Mouse (Mus musculus) CH12.LX (cell line): Measurements from ENCODE around the gene Dgkh.

Experiments used
- CHD1 ChIP-seq: IDR thresholded peaks from 2 replicates; pipeline ENCODE4 v1.6.1; 2012; ENCODE audit warnings: low read depth, low read length, improper control_type of control experiment, inconsistent platforms
- CHD2 ChIP-seq: IDR thresholded peaks from 2 replicates; pipeline ENCODE4 v1.6.1; 2011; ENCODE audit warnings: low read length, improper control_type of control experiment
- CTCF ChIP-seq, 2 experiments: IDR thresholded peaks in 1 of 2; conservative IDR thresholded peaks in 1 of 2; 2 replicates each; pipeline ENCODE4 v1.5.1; 2011 to 2012; ENCODE audit warnings: low read depth in 2 of 2, low read length in 2 of 2, improper control_type of control experiment in 1 of 2, inconsistent platforms in 1 of 2, mild to moderate bottlenecking in 1 of 2, moderate library complexity in 1 of 2
- ETS1 ChIP-seq: conservative IDR thresholded peaks from 2 replicates; pipeline ENCODE4 v1.6.1; 2012; ENCODE audit warnings: low read depth, mild to moderate bottlenecking, inconsistent platforms, low read length, improper control_type of control experiment, moderate library complexity
- KAT2A ChIP-seq: IDR thresholded peaks from 2 replicates; pipeline ENCODE4 v1.6.1; 2012; ENCODE audit warnings: low read length, improper control_type of control experiment, inconsistent platforms; ENCODE audit not compliant: insufficient replicate concordance
- PAX5 ChIP-seq: IDR thresholded peaks from 2 replicates; pipeline ENCODE4 v1.6.1; 2012; ENCODE audit warnings: low read length, inconsistent platforms, mixed read lengths
- POLR2A ChIP-seq: IDR thresholded peaks from 2 replicates; pipeline ENCODE4 v1.6.1; 2011; ENCODE audit warnings: low read depth, mild to moderate bottlenecking, improper control_type of control experiment, low read length
- SIN3A ChIP-seq: IDR thresholded peaks from 2 replicates; pipeline ENCODE4 v1.6.1; 2012; ENCODE audit warnings: low read length, improper control_type of control experiment, inconsistent platforms
- ZMIZ1 ChIP-seq: IDR thresholded peaks from 2 replicates; pipeline ENCODE4 v1.6.1; 2012; ENCODE audit warnings: low read depth, mild to moderate bottlenecking, inconsistent platforms, low read length, improper control_type of control experiment

DNA sequence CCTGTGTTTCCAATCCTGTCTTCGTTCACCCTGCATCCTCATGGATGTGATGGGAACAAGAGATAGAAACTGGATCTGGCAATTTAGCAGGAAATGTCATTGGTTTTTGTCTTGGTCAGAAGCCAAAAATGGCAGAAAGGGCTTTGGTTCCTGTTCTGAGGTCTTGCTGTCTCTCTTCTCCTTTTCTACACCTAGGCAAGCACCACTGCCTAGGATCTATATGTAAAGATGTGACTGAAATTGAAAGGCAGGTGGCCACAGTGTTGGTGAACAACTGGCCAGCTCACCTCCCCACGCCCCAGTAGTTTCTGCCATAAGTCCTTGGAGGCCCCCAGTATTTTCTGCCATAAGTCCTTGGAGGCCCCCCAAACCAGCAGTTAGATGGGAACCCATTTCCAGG lies 16.1 kb upstream of the Dgkh start:
- no peak for TF ChIP-seq SIN3A
- no peak for TF ChIP-seq POLR2A
- no peak for TF ChIP-seq CTCF (conservative IDR thresholded peaks at IDR 0.05 in 1 of 2, IDR thresholded peaks at IDR 0.05 in 1 of 2; ENCODE audit: low read depth in 2 of 2, low read length in 2 of 2)
- 0 out of 2 replicates have a peak, but pooled peaks have one; percentile 10 for TF ChIP-seq CHD2
- no peak for TF ChIP-seq ZMIZ1
- no peak for TF ChIP-seq CHD1
- no peak for TF ChIP-seq PAX5
- no peak for TF ChIP-seq ETS1
- TF ChIP-seq KAT2A: no peak
